Mouse (Mus musculus): ENCODE measurements at regions not wholly inside any gene's neighbourhood (a gene's known extent, or its start where the extent isn't known, plus 50 kb on each side); places are given as distances from the start of the nearest gene placed in this dataset.
A peak's percentile ranks its signal among the peaks of the same experiment; 100 is the strongest.

DNA sequence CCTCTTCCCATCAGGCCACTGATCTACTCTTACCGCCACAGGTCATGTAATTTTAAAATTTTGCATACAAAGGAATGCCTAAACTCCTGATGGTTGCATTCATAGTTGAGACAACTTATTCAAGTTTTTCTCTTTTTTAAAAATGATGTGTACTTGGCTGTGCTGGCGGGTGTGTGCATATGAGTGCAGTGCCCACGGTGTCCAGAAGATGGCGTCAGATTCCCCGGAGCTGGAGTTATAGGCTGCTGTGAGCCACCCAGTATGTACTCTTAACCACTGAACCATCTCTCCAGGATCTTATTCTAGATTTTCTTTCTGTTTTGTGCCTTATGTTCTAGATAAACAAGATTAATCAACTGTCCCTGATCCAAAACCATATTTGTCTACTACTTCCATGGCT, 116.0 kb downstream of the Polr2m start:
- TF ChIP-seq CTCF (conservative IDR thresholded peaks at IDR 0.05), result peak; percentile 41

DNA sequence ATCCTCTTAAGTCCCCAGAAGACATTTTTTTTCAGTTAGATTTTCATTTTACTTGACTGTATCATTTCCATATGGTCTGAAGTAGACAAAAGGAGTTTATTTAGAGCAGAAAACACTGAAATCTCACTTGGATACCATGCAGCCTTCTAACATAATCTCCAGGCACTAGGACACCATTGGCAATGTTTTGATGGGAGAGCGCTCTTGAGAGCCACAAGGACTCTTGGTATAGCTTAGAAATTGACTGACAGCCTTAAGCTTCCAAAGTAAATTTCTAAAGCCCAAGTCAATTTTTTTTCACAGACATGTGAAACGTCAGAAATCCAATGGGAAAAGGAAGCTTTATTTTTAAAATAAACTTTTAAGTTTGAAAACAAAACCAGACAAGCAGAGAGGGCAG, 116.5 kb downstream of the Polr2m start:
- H3K4me3 ChIP-seq, result no peak overlapping the region
- no peak for TF ChIP-seq CTCF (conservative IDR thresholded peaks at IDR 0.05)
- no peak overlapping the region for H3K27ac ChIP-seq
- DNase-seq (ENCODE audit: low spot score in 2 of 2), result no peak

More for the DNA sequence above, 116.0 kb downstream of the Polr2m start:
- no peak for DNase-seq (ENCODE audit: low spot score in 2 of 2)
- Histone ChIP-seq H3K27ac (no peak overlapping the region), H3K4me3 (no peak overlapping the region)

DNA sequence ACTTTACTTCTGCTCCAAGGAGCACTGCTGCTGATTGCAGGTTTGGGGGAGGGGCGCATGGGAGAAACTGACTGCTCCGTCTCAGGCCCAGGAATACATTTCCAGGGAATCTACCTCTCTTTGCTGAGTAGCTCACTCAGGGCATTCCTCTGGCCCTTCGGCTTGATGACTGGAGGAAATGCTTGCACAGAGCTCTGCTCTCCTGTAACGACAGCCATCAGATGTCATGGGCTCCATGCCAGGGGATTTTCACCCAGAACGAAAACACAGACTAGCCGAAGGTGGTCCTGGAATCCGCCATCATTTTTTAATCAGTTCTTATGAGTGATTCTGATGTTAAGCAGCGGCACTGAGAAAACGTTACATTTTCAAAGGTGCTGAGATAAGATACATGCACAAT, 119.2 kb downstream of the Polr2m start:
- no peak for DNase-seq (ENCODE audit: low spot score in 2 of 2)
- no peak overlapping the region for H3K4me3 ChIP-seq
- TF ChIP-seq CTCF (conservative IDR thresholded peaks at IDR 0.05), result no peak
- H3K27ac ChIP-seq, result no peak overlapping the region

DNA sequence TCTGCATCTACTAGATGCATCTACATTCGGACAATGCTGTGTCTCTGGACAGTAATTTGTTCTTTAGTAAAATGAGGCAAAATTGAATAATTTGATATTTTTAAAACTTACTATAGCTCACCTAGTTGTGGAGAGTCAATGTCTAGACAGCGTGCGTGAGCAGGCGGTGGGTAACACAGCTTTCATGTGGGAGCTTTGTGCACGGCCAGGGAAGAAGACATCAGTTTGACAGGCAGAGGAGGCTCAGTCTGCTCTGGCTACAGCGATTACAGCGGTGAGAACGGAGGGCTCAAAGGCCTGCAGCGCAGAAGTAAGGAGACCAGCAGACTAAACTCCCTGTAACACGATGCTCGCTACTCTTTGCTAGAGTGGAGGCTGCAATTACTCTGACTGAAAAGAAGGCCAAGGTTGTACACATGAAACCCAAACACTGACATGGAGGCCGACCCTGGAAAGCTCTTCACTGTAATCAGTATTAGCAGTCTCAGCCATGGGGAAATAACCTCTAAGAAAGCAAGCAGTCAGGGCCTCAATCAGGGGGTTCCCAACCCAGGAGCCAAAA, 120.5 kb downstream of the Polr2m start:
- TF ChIP-seq CTCF (conservative IDR thresholded peaks at IDR 0.05), result no peak
- no peak for DNase-seq (ENCODE audit: low spot score in 2 of 2)

DNA sequence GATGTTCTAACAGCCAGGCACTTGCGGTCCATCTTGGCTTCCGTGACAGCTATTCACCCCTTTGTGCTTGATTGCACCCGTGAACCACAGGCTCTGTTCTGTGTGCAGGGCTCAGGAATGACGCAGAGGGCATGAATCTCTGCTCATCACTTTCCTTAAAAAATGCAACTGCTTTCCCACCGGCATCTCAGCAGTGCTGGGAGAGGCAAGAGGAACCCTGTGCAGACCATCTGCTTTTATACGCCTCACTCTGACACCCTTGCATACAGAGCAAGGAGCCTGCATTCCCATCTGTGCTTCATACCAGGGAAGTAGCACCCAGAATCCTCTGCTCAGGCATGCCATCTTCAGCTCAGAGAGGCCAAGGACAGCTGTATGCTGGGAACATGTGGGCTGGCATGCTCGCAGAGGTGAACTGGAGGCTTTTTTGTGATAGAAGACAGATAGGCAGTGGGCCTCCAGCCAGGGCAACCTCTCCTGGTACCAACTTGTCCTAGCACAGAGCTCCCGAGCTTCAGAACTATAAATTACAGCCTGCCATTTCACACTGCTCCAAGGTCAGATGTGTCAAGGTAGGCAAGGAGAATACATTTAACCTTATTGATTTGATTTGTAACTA, 121.6 kb downstream of the Polr2m start:
- DNase-seq (ENCODE audit: low spot score in 2 of 2), result peak; percentile 17 to 25
- no peak overlapping the region for H3K4me3 ChIP-seq
- H3K27ac ChIP-seq, result no peak overlapping the region
- no peak for TF ChIP-seq CTCF (conservative IDR thresholded peaks at IDR 0.05)

More for the DNA sequence above, 120.5 kb downstream of the Polr2m start:
- no peak overlapping the region for H3K27ac ChIP-seq
- H3K4me3 ChIP-seq, result no peak overlapping the region

GRCm38 (mm10) chr9:71362401-71362800, 123.3 kb downstream of the Polr2m start:
- no peak overlapping the region for H3K27ac ChIP-seq
- no peak; the same call in 1 of the 2 replicates for TF ChIP-seq CTCF (conservative IDR thresholded peaks at IDR 0.05)

GRCm38 (mm10) chr9:71361961-71362360, 123.8 kb downstream of the Polr2m start:
- no peak for DNase-seq (ENCODE audit: low spot score in 2 of 2)
- Histone ChIP-seq H3K4me3 (no peak overlapping the region), H3K27ac (no peak overlapping the region)
- TF ChIP-seq CTCF (conservative IDR thresholded peaks at IDR 0.05), result no peak

More at GRCm38 (mm10) chr9:71362401-71362800, 123.3 kb downstream of the Polr2m start:
- DNase-seq (ENCODE audit: low spot score in 2 of 2), result no peak
- H3K4me3 ChIP-seq, result no peak overlapping the region

- H3K27ac ChIP-seq, result no peak overlapping the region
- H3K4me3 ChIP-seq, result no peak overlapping the region
- DNase-seq (ENCODE audit: low spot score in 2 of 2), result no peak
- TF ChIP-seq CTCF (conservative IDR thresholded peaks at IDR 0.05), result no peak
Observed at GRCm38 (mm10) chr9:71361311-71361710, 124.4 kb downstream of the Polr2m start.

DNA sequence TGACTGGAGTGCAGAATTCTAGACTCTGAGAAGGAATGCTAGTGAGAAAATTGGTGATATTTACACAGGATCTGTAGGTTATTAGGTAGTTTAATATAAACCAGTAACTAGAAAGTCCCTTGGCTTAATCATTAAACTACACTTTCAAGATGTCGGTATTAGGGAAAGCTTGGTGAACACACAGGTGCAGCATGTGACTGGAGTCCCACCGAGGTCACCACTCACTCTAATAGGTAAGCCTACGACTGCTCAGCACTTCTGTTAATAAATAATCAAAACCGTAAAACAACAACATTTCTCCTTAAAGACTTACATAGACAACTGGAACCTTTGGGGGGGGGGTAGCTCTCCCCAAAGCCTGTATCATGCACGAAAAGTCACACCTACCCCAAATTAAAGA, 125.1 kb downstream of the Polr2m start:
- H3K4me3 ChIP-seq, result no peak overlapping the region
- DNase-seq (ENCODE audit: low spot score in 2 of 2), result no peak
- TF ChIP-seq CTCF (conservative IDR thresholded peaks at IDR 0.05), result no peak
- H3K27ac ChIP-seq, result no peak overlapping the region

- H3K27ac ChIP-seq, result no peak overlapping the region
- TF ChIP-seq CTCF (conservative IDR thresholded peaks at IDR 0.05), result peak; percentile 95
- peak; percentile 51 to 60 for DNase-seq (ENCODE audit: low spot score in 2 of 2)
- H3K4me3 ChIP-seq, result no peak overlapping the region
Observed at GRCm38 (mm10) chr9:71358961-71359360, 126.8 kb downstream of the Polr2m start.

DNA sequence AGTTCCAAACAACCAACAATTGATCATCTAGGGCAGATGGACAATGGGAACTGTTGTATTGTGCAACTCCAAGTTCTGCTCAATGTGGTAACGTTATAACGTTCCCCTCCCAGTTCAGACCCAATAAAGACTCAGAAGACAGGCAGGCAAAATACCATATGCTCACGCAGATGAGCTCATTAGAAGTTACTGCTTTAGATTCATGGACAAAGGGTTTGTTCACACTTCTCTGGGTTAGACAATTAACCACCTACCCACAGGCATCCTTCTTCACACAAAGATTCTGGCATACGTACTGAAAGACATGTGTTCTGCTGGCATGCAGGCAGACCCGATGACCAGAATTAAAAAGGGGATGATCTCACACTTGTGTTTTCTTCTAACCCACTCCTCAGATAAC, 130.0 kb downstream of the Polr2m start:
- H3K4me3 ChIP-seq, result no peak overlapping the region
- H3K27ac ChIP-seq, result no peak overlapping the region
- no peak for DNase-seq (ENCODE audit: low spot score in 2 of 2)
- TF ChIP-seq CTCF (conservative IDR thresholded peaks at IDR 0.05), result no peak

Measured in layer of hippocampus, adult 2 months (tissue).